Mouse (Mus musculus) gastrocnemius, adult 2 months (tissue): ENCODE measurements around the gene Reln. TPM values are rescaled to one million over a fixed set of nuclear protein-coding genes. Genes with fewer than 3 reads are reported as not detected.
A peak's percentile ranks its signal among the peaks of the same experiment; 100 is the strongest.

Experiments
- DNase-seq: peaks from one replicate; pipeline ENCODE4 v3.0.0; 2022
- H3K27ac ChIP-seq: fragments of 200-600 bp; 2 replicates; pipeline ENCODE4 v1.8.1; 2022; ENCODE audit warnings: mild to moderate bottlenecking
- H3K4me3 ChIP-seq: fragments of 200-600 bp; 2 replicates; pipeline ENCODE4 v1.8.1; 2022; ENCODE audit warnings: mild to moderate bottlenecking, moderate library complexity
- CTCF ChIP-seq: fragments of 200-600 bp; IDR thresholded peaks from 2 replicates; pipeline ENCODE4 v1.8.1; 2022; ENCODE audit warnings: antibody characterized with exemption, mild to moderate bottlenecking, moderate library complexity
- intact Hi-C: fragments of 180-260 bp; cut with DNase I; formaldehyde crosslinking; loops from one replicate; pipeline ENCODE4 v1.15.1; 2025
- total RNA-seq, 2 experiments: library from RNA; stranded (reverse); gene quantifications; 2 replicates each; pipeline ENCODE4 v1.2.3; 2021

Reln gene
- total RNA-seq, 2 experiments from 2014 or later: 1.8 to 2.8 TPM

- Histone ChIP-seq H3K27ac (no peak overlapping the region), H3K4me3 (no peak overlapping the region)
- intact Hi-C loops: no loop called here
- TF ChIP-seq CTCF: no peak
- DNase-seq: no peak
Observed at GRCm38 (mm10) chr5:22033039-22033438, 311.5 kb downstream of the Reln start.

GRCm38 (mm10) chr5:22031653-22032052 lies 312.8 kb downstream of the Reln start:
- DNase-seq: no peak
- H3K27ac ChIP-seq: no peak overlapping the region
- intact Hi-C loops: no loop called here
- no peak for TF ChIP-seq CTCF
- H3K4me3 ChIP-seq: no peak overlapping the region

- Histone ChIP-seq H3K27ac (no peak overlapping the region), H3K4me3 (no peak overlapping the region)
- DNase-seq: no peak
- TF ChIP-seq CTCF: no peak
- intact Hi-C loops: no loop called here
Observed at GRCm38 (mm10) chr5:22028379-22028778, 316.1 kb downstream of the Reln start.

- intact Hi-C loops: no loop called here
- Histone ChIP-seq H3K4me3 (no peak overlapping the region), H3K27ac (no peak overlapping the region)
- no peak for TF ChIP-seq CTCF
- no peak for DNase-seq
Observed at GRCm38 (mm10) chr5:22027240-22027875, 317.1 kb downstream of the Reln start.

- no peak for TF ChIP-seq CTCF
- no peak overlapping the region for H3K27ac ChIP-seq
- intact Hi-C loops: no loop called here
Observed at GRCm38 (mm10) chr5:22025746-22026145, 318.8 kb downstream of the Reln start.

GRCm38 (mm10) chr5:22024108-22024507 lies 320.4 kb downstream of the Reln start:
- no peak for TF ChIP-seq CTCF
- no peak for DNase-seq
- Histone ChIP-seq H3K4me3 (no peak overlapping the region), H3K27ac (no peak overlapping the region)
- intact Hi-C loops: no loop called here

More at GRCm38 (mm10) chr5:22025746-22026145, 318.8 kb downstream of the Reln start:
- H3K4me3 ChIP-seq: no peak overlapping the region
- DNase-seq: no peak

GRCm38 (mm10) chr5:22017896-22018295 lies 326.6 kb downstream of the Reln start:
- TF ChIP-seq CTCF: no peak
- Histone ChIP-seq H3K27ac (no peak overlapping the region), H3K4me3 (no peak overlapping the region)
- DNase-seq: no peak
- intact Hi-C loops: no loop called here

- DNase-seq: no peak
- no peak overlapping the region for H3K27ac ChIP-seq
- TF ChIP-seq CTCF: no peak
- intact Hi-C loops: no loop called here
- H3K4me3 ChIP-seq: no peak overlapping the region
Observed at GRCm38 (mm10) chr5:22014459-22014858, 330.0 kb downstream of the Reln start.

- intact Hi-C loops: no loop called here
- Histone ChIP-seq H3K4me3 (no peak overlapping the region), H3K27ac (no peak overlapping the region)
- no peak for TF ChIP-seq CTCF
- DNase-seq: no peak
Observed at GRCm38 (mm10) chr5:22009142-22009541, 335.4 kb downstream of the Reln start.

- no peak for DNase-seq
- intact Hi-C loops: no loop called here
- Histone ChIP-seq H3K4me3 (no peak overlapping the region), H3K27ac (no peak overlapping the region)
- no peak for TF ChIP-seq CTCF
Observed at GRCm38 (mm10) chr5:22007304-22008059, 337.0 kb downstream of the Reln start.

GRCm38 (mm10) chr5:22003858-22004257 lies 340.6 kb downstream of the Reln start:
- no peak for TF ChIP-seq CTCF
- no peak for DNase-seq
- Histone ChIP-seq H3K27ac (no peak overlapping the region), H3K4me3 (no peak overlapping the region)
- intact Hi-C loops: no loop called here

- DNase-seq: no peak
- Histone ChIP-seq H3K27ac (no peak overlapping the region), H3K4me3 (no peak overlapping the region)
- no peak for TF ChIP-seq CTCF
- intact Hi-C loops: loop anchor here (5.0 kb wide), 1 partner anchor 530 kb away; no protein-coding TSS in a partner anchor
Observed at GRCm38 (mm10) chr5:21987711-21988110, 356.8 kb downstream of the Reln start.

GRCm38 (mm10) chr5:21986311-21986710 lies 358.2 kb downstream of the Reln start:
- no peak overlapping the region for H3K27ac ChIP-seq
- DNase-seq: peak; percentile 25
- intact Hi-C loops: loop anchor here (5.0 kb wide), 1 partner anchor 531 kb away; no protein-coding TSS in a partner anchor
- peak; percentile 76 for TF ChIP-seq CTCF
- no peak overlapping the region for H3K4me3 ChIP-seq
